Mouse (Mus musculus): ENCODE data around the gene Pkib. TPM values are rescaled to one million over a fixed set of nuclear protein-coding genes. Genes with fewer than 3 reads are reported as not detected.

Gene Pkib
- polyA plus RNA-seq (2012; rRNA removed): 0.18 and 0.41 TPM in 2 replicates

DNA sequence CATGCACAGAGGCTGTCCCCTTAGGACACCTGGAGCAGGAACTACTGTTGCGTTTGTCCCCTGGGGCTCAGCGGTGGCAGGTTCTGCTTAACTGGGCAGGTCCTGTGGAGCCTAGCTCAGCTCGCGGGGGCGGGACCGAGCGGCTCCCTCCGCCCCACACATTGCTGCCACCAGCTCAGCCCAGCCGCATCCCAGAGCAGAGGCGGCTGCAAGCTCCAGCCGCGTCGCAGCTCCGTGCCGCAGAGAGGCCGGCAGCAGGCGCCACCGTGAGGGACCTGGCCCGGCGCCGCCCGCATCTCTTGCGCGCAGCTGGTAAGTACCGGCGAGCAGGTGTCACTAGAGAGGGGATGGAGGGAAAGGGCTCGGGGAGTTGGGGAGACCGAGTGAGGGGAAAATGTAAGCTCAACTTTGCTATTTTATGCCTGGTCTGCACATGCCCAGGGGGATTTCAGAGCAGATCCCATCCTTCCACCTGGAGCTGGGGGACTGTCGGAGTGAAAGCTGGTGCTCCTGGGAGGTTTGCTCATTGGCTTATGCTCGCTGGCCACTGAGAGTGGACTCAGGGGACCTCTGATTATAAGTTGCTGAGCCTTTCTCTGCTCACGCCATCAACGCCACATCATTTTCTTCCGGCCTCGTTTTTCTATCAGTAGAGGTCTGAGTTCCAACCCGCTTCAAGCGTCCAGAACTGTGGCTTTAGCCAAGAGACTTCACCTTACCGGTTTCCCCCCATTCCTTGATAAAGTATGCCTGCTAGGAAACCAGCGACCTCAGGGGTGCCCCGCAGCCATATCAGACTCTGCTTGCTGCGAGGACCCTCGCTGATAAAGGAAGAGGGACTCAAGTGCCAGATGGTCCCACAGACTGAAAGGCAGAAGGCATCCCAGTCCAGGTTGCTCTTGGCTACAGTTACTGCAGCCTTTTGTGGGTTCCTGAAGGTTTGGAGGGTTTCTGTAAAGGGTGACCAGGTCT is at the start of gene Pkib:
Pkib (plus strand) TSS at position 86 of the 972 bp plus-strand sequence.

DNA sequence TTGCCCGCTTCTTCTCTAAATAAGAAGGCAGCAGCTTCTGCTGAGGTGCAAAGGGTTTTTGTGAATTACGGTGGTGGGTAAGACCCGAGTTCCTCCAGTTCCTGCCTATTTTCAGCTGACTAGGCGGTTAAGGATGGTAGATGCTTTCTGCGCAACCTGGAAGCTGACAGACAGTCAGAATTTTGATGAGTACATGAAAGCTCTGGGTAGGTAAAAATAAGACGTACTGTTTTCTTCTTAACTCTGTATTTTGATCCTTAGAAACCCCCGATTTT is 153.0 kb downstream of the Pkib start, which contains the start of gene Fabp7:
Fabp7 (plus strand) TSS at position 6 of the 275 bp plus-strand sequence.

Other genes with a start within 250 kb of the Pkib start
- 0.63 and 0.79 TPM in 2 replicates for gene Hsf2, start 145.6 kb upstream of the Pkib start, polyA plus RNA-seq (2012; rRNA removed)
- gene Serinc1, start 99.5 kb upstream of the Pkib start, polyA plus RNA-seq (2012; rRNA removed): 4.0 and 9.5 TPM in 2 replicates
- gene Fabp7, start 152.9 kb downstream of the Pkib start, polyA plus RNA-seq (2012; rRNA removed): 0.16 TPM in 1 of 2 replicates, not detected in the other
- gene Smpdl3a, start 162.4 kb downstream of the Pkib start, polyA plus RNA-seq (2012; rRNA removed): 92.6 and 138 TPM in 2 replicates